Mouse (Mus musculus): Measurements from ENCODE around the gene Acp2.

Acp2 gene

GRCm38 (mm10) chr2:91194624-91195332 is 7.9 kb upstream of the Acp2 start:
- DNase-seq, result peak; percentile 94 to 95

GRCm38 (mm10) chr2:91196577-91197001 is 6.1 kb upstream of the Acp2 start:
- peak; percentile 44 to 65 for DNase-seq

- DNase-seq, result no peak
These were observed 3.8 kb upstream of the Acp2 start for GRCm38 (mm10) chr2:91198888-91199287.

GRCm38 (mm10) chr2:91202972-91203656 is 429 bp downstream of the Acp2 start:
- DNase-seq, result no peak

- no peak for DNase-seq
These were observed 3.6 kb downstream of the Acp2 start for GRCm38 (mm10) chr2:91206254-91206775.

- no peak for DNase-seq
These were observed 10.6 kb downstream of the Acp2 start for GRCm38 (mm10) chr2:91213311-91213710.

- DNase-seq, result no peak
These were observed 14.3 kb downstream of the Acp2 start for GRCm38 (mm10) chr2:91217032-91217431.

- DNase-seq, result no peak
These were observed 17.8 kb downstream of the Acp2 start for GRCm38 (mm10) chr2:91220501-91220900.

- no peak for DNase-seq
These were observed 20.9 kb downstream of the Acp2 start for GRCm38 (mm10) chr2:91223614-91224013.

GRCm38 (mm10) chr2:91229735-91230134 is 27.1 kb downstream of the Acp2 start:
- no peak for DNase-seq

- DNase-seq, result peak; percentile 94 to 98
These were observed 34.2 kb downstream of the Acp2 start, which contains the start of gene Ddb2 for GRCm38 (mm10) chr2:91236601-91237510. Ddb2 (minus strand) TSS chr2:91236982.

GRCm38 (mm10) chr2:91237511-91238080 is 34.9 kb downstream of the Acp2 start:
- peak in 1 of 2 experiments; percentile 17 for DNase-seq

GRCm38 (mm10) chr2:91242547-91242946 is 39.9 kb downstream of the Acp2 start:
- DNase-seq, result no peak

- no peak for DNase-seq
These were observed 40.7 kb downstream of the Acp2 start for GRCm38 (mm10) chr2:91243416-91243815.

- DNase-seq, result no peak
These were observed 42.0 kb downstream of the Acp2 start for GRCm38 (mm10) chr2:91244557-91245228.

- DNase-seq, result no peak
These were observed 45.7 kb downstream of the Acp2 start for GRCm38 (mm10) chr2:91248366-91248765.

GRCm38 (mm10) chr2:91252001-91252400 is 49.3 kb downstream of the Acp2 start:
- no peak for DNase-seq

- DNase-seq, result no peak
These were observed 49.8 kb downstream of the Acp2 start for GRCm38 (mm10) chr2:91252512-91252911.

- no peak for DNase-seq
These were observed 52.2 kb downstream of the Acp2 start for GRCm38 (mm10) chr2:91254725-91255380.

- DNase-seq, result peak; percentile 20 to 30
These were observed 53.0 kb downstream of the Acp2 start, which contains the start of gene Pacsin3 for GRCm38 (mm10) chr2:91255661-91256150. Pacsin3 (plus strand) TSS chr2:91255954.

Data from kidney, postnatal 36 days (tissue).